Mouse (Mus musculus) lung, embryonic 14.5 days (tissue): ENCODE results near the gene Ccl12. TPM values are rescaled to one million over a fixed set of nuclear protein-coding genes. Genes with fewer than 3 reads are reported as not detected.

Experiments
- ATAC-seq: fragments of 200-750 bp; cut with Nextera tagmentation; 2 replicates; pipeline ENCODE4 v1.8.0; 2017; ENCODE audit warnings: mild to moderate bottlenecking, moderate TSS enrichment, moderate library complexity; ENCODE audit not compliant: insufficient read depth
- DNase-seq: peaks from one replicate; pipeline ENCODE4 v3.0.0-alpha.2; 2015
- H3K27ac ChIP-seq: fragments of 300-500 bp; sonication (generic); 2 replicates; pipeline ENCODE4 v1.5.1; 2014; ENCODE audit warnings: low read depth, mild to moderate bottlenecking, moderate library complexity
- H3K27me3 ChIP-seq: fragments of 300-500 bp; sonication (generic); 2 replicates; pipeline ENCODE4 v1.6.1; 2014; ENCODE audit warnings: low read length, control low read depth; ENCODE audit not compliant: insufficient read depth
- H3K36me3 ChIP-seq: fragments of 300-500 bp; sonication (generic); 2 replicates; pipeline ENCODE4 v1.6.1; 2014; ENCODE audit warnings: control low read depth; ENCODE audit not compliant: insufficient read depth
- H3K4me1 ChIP-seq: fragments of 300-500 bp; sonication (generic); 2 replicates; pipeline ENCODE4 v1.6.1; 2014; ENCODE audit warnings: antibody characterized with exemption, control low read depth; ENCODE audit not compliant: insufficient read depth
- H3K4me2 ChIP-seq: fragments of 300-500 bp; sonication (generic); 2 replicates; pipeline ENCODE4 v1.6.1; 2014; ENCODE audit warnings: mild to moderate bottlenecking
- H3K4me3 ChIP-seq: fragments of 300-500 bp; sonication (generic); 2 replicates; pipeline ENCODE4 v1.5.1; 2014; ENCODE audit warnings: low read depth, low read length
- H3K9ac ChIP-seq: fragments of 300-500 bp; sonication (generic); 2 replicates; pipeline ENCODE4 v1.6.1; 2014
- H3K9me3 ChIP-seq: fragments of 300-500 bp; sonication (generic); 2 replicates; pipeline ENCODE4 v1.6.1; 2016; ENCODE audit warnings: low read depth, low read length, control low read depth
- CTCF ChIP-seq: IDR thresholded peaks from 2 replicates; pipeline ENCODE4 v1.5.1; 2016; ENCODE audit warnings: antibody characterized with exemption, low read depth
- WGBS: fragments of 180-500 bp; shearing (Covaris S2); extraction: QIAGEN DNeasy Blood & Tissue Kit; methylation state at CpG from one replicate; pipeline ENCODE4 v1.1.7; 2014; 5-methylcytosine and 5-hydroxymethylcytosine counted together
- polyA plus RNA-seq: library from polyadenylated mRNA; unstranded; fragments of >200 nt; fragmentation: Nextera tagmentation; extraction: Ambion mirVana; gene quantifications from 2 replicates; pipeline ENCODE4 v1.2.1, GENCODE M21; 2014

Ccl12 gene
- polyA plus RNA-seq, 1 experiment from 2014 or later: 2.9 TPM

DNA sequence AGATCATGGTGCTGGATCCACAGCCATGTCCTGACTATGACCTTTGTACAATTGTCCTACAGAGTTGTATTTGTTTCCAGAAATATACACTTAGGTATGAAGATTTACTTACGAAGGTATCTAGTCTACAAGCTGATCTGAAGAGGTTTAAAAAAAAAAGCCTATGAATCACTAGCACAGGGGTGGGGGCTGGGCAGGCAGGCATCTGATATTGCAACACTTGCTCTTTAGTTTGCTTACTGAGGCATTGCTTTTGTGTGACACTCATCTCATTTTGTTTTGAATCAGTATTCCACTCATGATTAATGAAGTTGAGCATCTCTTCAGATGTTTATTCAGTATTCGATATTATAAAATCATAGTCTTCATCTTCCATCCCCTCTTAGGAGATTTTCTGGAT lies 34.6 kb downstream of the Ccl12 start:
- 89% methylated on average over 2 of the region's 2 CpGs for WGBS
- no peak overlapping the region for H3K4me2 ChIP-seq
- no peak for ATAC-seq
- H3K9ac ChIP-seq: no peak overlapping the region
- H3K27ac ChIP-seq: no peak overlapping the region
- DNase-seq: no peak
- TF ChIP-seq CTCF: no peak
- no peak overlapping the region for H3K4me3 ChIP-seq
- H3K9me3 ChIP-seq: no peaks in the 10 kb centered on the region
- no peaks in the 10 kb centered on the region for H3K36me3 ChIP-seq
- no peaks in the 10 kb centered on the region for H3K27me3 ChIP-seq
- peaks cover 16% of the 10 kb centered on the region for H3K4me1 ChIP-seq

DNA sequence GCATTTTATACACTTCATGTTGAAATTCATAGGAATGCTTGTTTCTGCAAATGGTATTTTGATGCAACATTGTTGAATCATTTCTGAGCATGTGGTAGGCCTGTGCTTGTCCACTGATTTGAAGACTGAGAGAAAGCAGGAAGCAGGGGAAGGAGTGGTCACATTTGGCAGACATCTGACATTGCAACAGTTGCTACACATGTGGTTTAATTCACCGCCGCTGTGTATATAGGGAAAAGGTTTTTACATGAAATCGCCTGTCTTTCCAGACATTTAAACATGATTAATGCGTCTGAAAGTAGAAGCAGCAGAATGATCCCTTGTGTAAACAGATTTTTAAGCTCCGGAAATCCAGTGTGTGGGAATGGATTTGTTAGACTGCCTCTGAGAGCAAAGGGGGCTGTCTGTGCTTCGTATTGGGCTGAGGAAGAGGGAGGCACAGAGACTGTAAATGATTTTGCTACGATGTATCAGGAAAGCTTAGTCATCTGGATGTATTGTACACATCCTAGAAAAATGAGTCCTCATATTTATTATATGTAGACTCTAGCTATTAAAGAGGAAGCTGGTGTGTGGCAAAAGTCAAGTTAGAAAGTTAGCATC lies 37.9 kb downstream of the Ccl12 start:
- Histone ChIP-seq H3K27me3 (no peaks in the 10 kb centered on the region), H3K36me3 (no peaks in the 10 kb centered on the region), H3K4me3 (no peak overlapping the region), H3K9me3 (no peaks in the 10 kb centered on the region), H3K4me2 (0 out of 2 replicates have a peak overlapping the region, but pooled peaks have one; percentile 0), H3K9ac (no peak overlapping the region), H3K27ac (peak overlapping the region; percentile 87), H3K4me1 (peaks cover 16% of the 10 kb centered on the region)
- ATAC-seq: peak; percentile 94
- DNase-seq: peak; percentile 82
- TF ChIP-seq CTCF: no peak
- WGBS: 21% methylated on average over 7 of the region's 7 CpGs

Other genes with a start within 250 kb of the Ccl12 start
- not detected in 2 replicates for gene 5530401A14Rik, start 241.2 kb upstream of the Ccl12 start, polyA plus RNA-seq
- gene Asic2, start 133.4 kb upstream of the Ccl12 start, polyA plus RNA-seq: 0.28 and 0.34 TPM in 2 replicates
- gene Ccl2, start 66.3 kb upstream of the Ccl12 start, polyA plus RNA-seq: 35.2 and 36.9 TPM in 2 replicates
- not detected in 2 replicates for gene Gm17268, start 63.3 kb upstream of the Ccl12 start, polyA plus RNA-seq
- gene Ccl7, start 56.1 kb upstream of the Ccl12 start, polyA plus RNA-seq: 11.6 and 13.4 TPM in 2 replicates
- gene Ccl11, start 44.0 kb upstream of the Ccl12 start, polyA plus RNA-seq: 52.3 and 57.3 TPM in 2 replicates
- gene Ccl8, start 13.3 kb downstream of the Ccl12 start, polyA plus RNA-seq: not detected in 2 replicates
- gene Ccl1, start 203.8 kb downstream of the Ccl12 start, polyA plus RNA-seq: not detected in 2 replicates